Mouse (Mus musculus) brain, embryonic 14.5 days (tissue): ENCODE measurements at regions not wholly inside any gene's neighbourhood (a gene's known extent, or its start where the extent isn't known, plus 50 kb on each side); places are given as distances from the start of the nearest gene placed in this dataset.

ENCODE experiments used
- CTCF ChIP-seq: fragments of 200-500 bp; IDR thresholded peaks from 2 replicates; pipeline ENCODE4 v1.5.1; 2012; ENCODE audit warnings: inconsistent platforms, mild to moderate bottlenecking, moderate library complexity, borderline replicate concordance; ENCODE audit not compliant: insufficient read depth, insufficient read length; ENCODE audit errors: extremely low read depth
- POLR2A ChIP-seq: fragments of 200-500 bp; IDR thresholded peaks from 2 replicates; pipeline ENCODE4 v1.6.1; 2012; ENCODE audit warnings: mild to moderate bottlenecking, inconsistent platforms, borderline replicate concordance; ENCODE audit not compliant: poor library complexity, insufficient read depth, insufficient read length, severe bottlenecking; ENCODE audit errors: extremely low read depth

GRCm38 (mm10) chr16:30761201-30761710 lies 161.7 kb downstream of the Fam43a start:
- no peak for TF ChIP-seq CTCF
- no peak for TF ChIP-seq POLR2A
